In the genomic region with DNA sequence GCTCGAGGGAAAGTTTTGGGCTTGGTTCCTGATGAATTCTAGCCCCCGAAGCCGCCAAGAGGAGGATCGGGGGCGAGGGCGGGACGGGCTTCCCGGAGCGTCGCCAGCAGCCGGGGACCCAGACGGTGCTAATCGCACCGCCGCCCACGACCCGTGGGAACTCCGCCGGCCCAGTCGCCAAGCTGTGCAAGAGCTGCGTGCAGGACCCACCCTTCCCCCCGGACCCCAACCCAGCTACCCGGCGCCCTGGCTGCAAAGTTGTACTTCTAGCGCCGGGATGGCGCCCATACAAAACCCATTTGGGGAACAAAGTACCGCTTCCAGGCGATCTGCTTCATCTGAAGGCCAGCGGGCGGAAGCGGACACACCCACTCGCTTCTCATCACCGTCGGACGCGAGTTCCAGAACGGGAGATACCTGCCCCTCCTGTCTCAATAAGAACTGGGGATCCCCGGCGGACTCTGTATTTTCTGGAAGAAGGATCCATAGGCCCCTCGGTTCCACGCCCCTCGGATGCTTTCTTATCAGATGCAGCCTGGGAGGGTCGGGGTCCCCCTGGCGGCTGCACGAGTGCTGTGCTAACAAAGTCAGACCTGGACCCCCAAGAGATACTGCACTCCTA, we compare ENCODE assay signal across 9 mouse cellular contexts. TPM values are rescaled to one million over a fixed set of nuclear protein-coding genes. Genes with fewer than 3 reads are reported as not detected.
A peak's percentile ranks its signal among the peaks of the same experiment; 100 is the strongest.
DNase-seq lines count a peak whose midpoint lies in the region; ATAC-seq and TF ChIP-seq lines count a peak whose summit lies in the region.
"Had no signal": no experiment of that assay in that cellular context is flagged by ENCODE, and none has a peak within 500 bp of the region (broad histone marks: within the 10 kb centered on the region; RNA-seq: fewer than 3 reads in every experiment).

A gene (minus strand): TSS at position 532 of the 622 bp plus-strand sequence.

- under 1% methylated on average over 46 of the region's 46 CpGs for WGBS in hindbrain, postnatal 0 days

- peak; percentile 81 to 91 for DNase-seq in adrenal gland, adult (ENCODE audit: inconsistent age in 2 of 2, low spot score in 1 of 2)
- peak; percentile 8 to 27 for DNase-seq in cerebellum, postnatal 36 days
- peak; percentile 40 to 64 for DNase-seq in frontal cortex, postnatal 25 days (ENCODE audit: low spot score in 2 of 2)
- peak; percentile 93 for DNase-seq in hindbrain, postnatal 0 days (ENCODE audit: low spot score)
- DNase-seq in left cerebral cortex, adult 11 months (ENCODE audit: low spot score): peak; percentile 28
- peak; percentile 49 for DNase-seq in lung, postnatal 14 days
- DNase-seq in right cerebral cortex, adult 18-20 months: peak; percentile 68

- peak within 1 kb of the TSS; percentile 81 for H3K4me3 ChIP-seq in hindbrain, postnatal 0 days (ENCODE audit: low read length)
- H3K4me3 ChIP-seq: erythroblast, embryonic 14.5 days had no signal

- H3K4me2 ChIP-seq in hindbrain, postnatal 0 days (ENCODE audit: low read depth, low read length): peak within 1 kb of the TSS; percentile 89

- no peaks in the 10 kb centered on the region for H3K9me3 ChIP-seq in hindbrain, postnatal 0 days (ENCODE audit: low read length)

- peak within 1 kb of the TSS; percentile 73 for H3K9ac ChIP-seq in hindbrain, postnatal 0 days (replicated peaks; ENCODE audit: low read length)

- peak; percentile 92 for ATAC-seq in hindbrain, postnatal 0 days
- no peak for ATAC-seq in erythroid progenitor cell, adult 5-6 weeks (replicated peaks; ENCODE audit: low FRiP score, poor library complexity, severe bottlenecking)

- peak within 1 kb of the TSS; percentile 68 for H3K27ac ChIP-seq in hindbrain, postnatal 0 days

- no peaks in the 10 kb centered on the region for H3K36me3 ChIP-seq in hindbrain, postnatal 0 days (ENCODE audit: insufficient read depth, low read length)

- TF ChIP-seq CTCF in hindbrain, postnatal 0 days (IDR thresholded peaks at IDR 0.05; ENCODE audit: low read depth): peak; percentile 89

- no peaks in the 10 kb centered on the region for H3K27me3 ChIP-seq in hindbrain, postnatal 0 days (ENCODE audit: insufficient read depth, low read length)

- H3K4me1 ChIP-seq in hindbrain, postnatal 0 days (ENCODE audit: insufficient read depth, low read length): no peaks in the 10 kb centered on the region

RNA-seq across cellular contexts. Expression of the gene that starts here (rescaled TPM):
- 24.4 and 56.0 TPM in 2 replicates for total RNA-seq in hindbrain, postnatal 0 days (2014; rRNA removed)
- polyA plus RNA-seq in hindbrain, postnatal 0 days (2015; fragmentation: Nextera tagmentation; extraction: Ambion mirVana): 14.8 and 15.6 TPM in 2 replicates
- not detected in 2 replicates for total RNA-seq in erythroid progenitor cell, adult 5-6 weeks (2015; ENCODE audit: low replicate concordance)
- total RNA-seq in erythroid progenitor cell, adult 5-6 weeks (2017; ENCODE audit: low replicate concordance): not detected in 2 replicates
- polyA plus RNA-seq: erythroblast, embryonic 14.5 days had no signal

Comparison
In these comparisons a context has a peak if more than half of its experiments do, and no peak if none do; other contexts are left out.
1. RNA of the gene that starts here (total RNA-seq): 24.4 to 56.0 TPM in hindbrain, postnatal 0 days; not detected in erythroid progenitor cell, adult 5-6 weeks; every median in the first group is over 10 times any median in the second.
2. DNase-seq: peak in every context shown above with its lines; median percentile 93 in hindbrain, postnatal 0 days; 86 in adrenal gland, adult; 68 in right cerebral cortex, adult 18-20 months; 52 in frontal cortex, postnatal 25 days; 49 in lung, postnatal 14 days; 28 in left cerebral cortex, adult 11 months; 18 in cerebellum, postnatal 36 days.